Mouse (Mus musculus) layer of hippocampus, postnatal 14 days (tissue): ENCODE data around the gene Ormdl3. TPM values are rescaled to one million over a fixed set of nuclear protein-coding genes. Genes with fewer than 3 reads are reported as not detected.
A peak's percentile ranks its signal among the peaks of the same experiment; 100 is the strongest.

Source experiments
- DNase-seq, 2 experiments: peaks; one replicate each; pipeline ENCODE4 v3.0.0; 2021 to 2022; ENCODE audit warnings: low spot score in 2 of 2, mixed read lengths in 1 of 2
- total RNA-seq, 2 experiments: library from RNA; stranded (reverse); gene quantifications; 2 replicates each; pipeline ENCODE4 v1.2.3; 2021

The Ormdl3 gene
- total RNA-seq, 2 experiments from 2014 or later, result 49.1 to 57.6 TPM

- no peak for DNase-seq
These were observed 32.0 kb downstream of the Ormdl3 start for GRCm38 (mm10) chr11:98555124-98555700.

GRCm38 (mm10) chr11:98553966-98554365, 33.2 kb downstream of the Ormdl3 start:
- DNase-seq, result no peak

- DNase-seq, result peak; percentile 89 to 91
These were observed 36.0 kb downstream of the Ormdl3 start, which contains the start of gene Zpbp2 for GRCm38 (mm10) chr11:98550975-98551828. Gene Zpbp2 (plus strand): TSS chr11:98551097.

GRCm38 (mm10) chr11:98550311-98550974, 36.7 kb downstream of the Ormdl3 start:
- DNase-seq, result peak in 1 of 2 experiments; percentile 5

- DNase-seq, result no peak
These were observed 37.8 kb downstream of the Ormdl3 start for GRCm38 (mm10) chr11:98549363-98549762.

GRCm38 (mm10) chr11:98547308-98547693, 39.9 kb downstream of the Ormdl3 start:
- DNase-seq, result no peak

- DNase-seq, result no peak
These were observed 40.5 kb downstream of the Ormdl3 start for GRCm38 (mm10) chr11:98546529-98547307.

- no peak for DNase-seq
These were observed 41.4 kb downstream of the Ormdl3 start, which contains the start of gene Ikzf3 for GRCm38 (mm10) chr11:98545711-98546231. Gene Ikzf3 (minus strand): TSS chr11:98546031.

GRCm38 (mm10) chr11:98544890-98545677, 42.1 kb downstream of the Ormdl3 start:
- no peak for DNase-seq

GRCm38 (mm10) chr11:98543414-98543813, 43.8 kb downstream of the Ormdl3 start:
- DNase-seq, result no peak

- DNase-seq, result no peak
These were observed 44.6 kb downstream of the Ormdl3 start for GRCm38 (mm10) chr11:98542553-98542952.

GRCm38 (mm10) chr11:98540319-98540718, 46.8 kb downstream of the Ormdl3 start:
- no peak for DNase-seq

- no peak for DNase-seq
These were observed 49.6 kb downstream of the Ormdl3 start for GRCm38 (mm10) chr11:98537480-98538034.

Other genes with a start within 250 kb of the Ormdl3 start
- 10 to 100 TPM; 33.6 to 46.7 TPM for gene Ppp1r1b, start 239.0 kb downstream of the Ormdl3 start, total RNA-seq
- gene Stard3, start 229.0 kb downstream of the Ormdl3 start, total RNA-seq, result 10 to 100 TPM; 22.6 to 24.8 TPM
- gene Tcap, start 203.6 kb downstream of the Ormdl3 start, total RNA-seq, result 1 to 10 TPM in 1 of 2 experiments, under 1 TPM in 1; 0.94 to 1.3 TPM
- gene Pnmt, start 200.9 kb downstream of the Ormdl3 start, total RNA-seq, result under 1 TPM; 0.28 to 0.38 TPM
- gene Pgap3, start 186.9 kb downstream of the Ormdl3 start, total RNA-seq, result 10 to 100 TPM; 10.0 to 10.1 TPM
- gene Erbb2, start 174.9 kb downstream of the Ormdl3 start, total RNA-seq, result 1 to 10 TPM; 2.4 to 2.9 TPM
- gene Mien1, start 148.4 kb downstream of the Ormdl3 start, total RNA-seq, result 100 to 1,000 TPM in 1 of 2 experiments, 10 to 100 TPM in 1; 87.7 to 102 TPM
- gene Grb7, start 141.0 kb downstream of the Ormdl3 start, total RNA-seq, result 1 to 10 TPM; 1.1 to 1.6 TPM
- gene Ikzf3, start 41.3 kb downstream of the Ormdl3 start, total RNA-seq, result under 1 TPM in 1 of 2 experiments, not detected in 1; 0.21 TPM
- under 1 TPM in 1 of 2 experiments, not detected in 1; 0.31 TPM for gene Zpbp2, start 36.3 kb downstream of the Ormdl3 start, total RNA-seq
- not detected for gene Lrrc3c, start 10.9 kb upstream of the Ormdl3 start, total RNA-seq
- 10 to 100 TPM; 10.1 to 13.3 TPM for gene Gm12355, start 38.3 kb upstream of the Ormdl3 start, total RNA-seq
- gene Gsdma3, start 39.0 kb upstream of the Ormdl3 start, total RNA-seq, result not detected
- not detected for gene Gsdma2, start 59.4 kb upstream of the Ormdl3 start, total RNA-seq
- gene Gsdma, start 77.0 kb upstream of the Ormdl3 start, total RNA-seq, result not detected
- gene Psmd3, start 95.2 kb upstream of the Ormdl3 start, total RNA-seq, result 100 to 1,000 TPM; 122 to 126 TPM
- gene Csf3, start 113.9 kb upstream of the Ormdl3 start, total RNA-seq, result not detected
- 100 to 1,000 TPM; 109 to 110 TPM for gene Med24, start 142.1 kb upstream of the Ormdl3 start, total RNA-seq
- 1,000 to 10,000 TPM; 1,264 to 1,291 TPM for gene Thra, start 153.3 kb upstream of the Ormdl3 start, total RNA-seq
- gene Nr1d1, start 188.0 kb upstream of the Ormdl3 start, total RNA-seq, result 10 to 100 TPM; 53.3 to 65.3 TPM
- gene Msl1, start 208.1 kb upstream of the Ormdl3 start, total RNA-seq, result 100 to 1,000 TPM; 149 to 161 TPM
- gene Casc3, start 217.5 kb upstream of the Ormdl3 start, total RNA-seq, result 10 to 100 TPM; 56.7 to 59.7 TPM
- 100 to 1,000 TPM; 159 to 165 TPM for gene Rapgefl1, start 249.4 kb upstream of the Ormdl3 start, total RNA-seq